Comparison of ENCODE assay signal across 20 mouse cellular contexts in genomic region chr7:99649585-99649984, GRCm38 (mm10). TPM values are rescaled to one million over a fixed set of nuclear protein-coding genes. Genes with fewer than 3 reads are reported as not detected.
"Had no signal": no experiment of that assay in that cellular context is flagged by ENCODE, and none has a peak within 500 bp of the region (broad histone marks: within the 10 kb centered on the region; RNA-seq: fewer than 3 reads in every experiment).

No protein-coding gene starts in this region.

- DNase-seq: kidney, adult 11 months; kidney, adult 8-10 months; kidney, postnatal 10 days; kidney, postnatal 36 days; layer of hippocampus, postnatal 36 days; liver, postnatal 0 days; lung, embryonic 14.5 days; right cerebral cortex, postnatal 25 days; spleen, adult 18-20 months; thymus, adult 18-20 months; thymus, postnatal 14 days; thymus, postnatal 4 days had no signal

- H3K9me3 ChIP-seq: intestine, embryonic 15.5 days; kidney, embryonic 15.5 days had no signal

- H3K36me3 ChIP-seq: intestine, embryonic 15.5 days; kidney, embryonic 15.5 days had no signal

- H3K4me3 ChIP-seq: intestine, embryonic 15.5 days; kidney, embryonic 15.5 days; left cerebral cortex, adult 2 months; myocyte had no signal

- ATAC-seq: intestine, embryonic 15.5 days; liver, postnatal 0 days; lung, postnatal 0 days had no signal

- H3K4me1 ChIP-seq: intestine, embryonic 15.5 days; kidney, embryonic 15.5 days had no signal

- H3K4me2 ChIP-seq: intestine, embryonic 15.5 days; kidney, embryonic 15.5 days; lung, embryonic 14.5 days had no signal

- H3K27me3 ChIP-seq: intestine, embryonic 15.5 days; kidney, embryonic 15.5 days had no signal

- H3K9ac ChIP-seq: intestine, embryonic 15.5 days; kidney, embryonic 15.5 days; liver, embryonic 14.5 days; liver, postnatal 0 days; lung, embryonic 14.5 days had no signal

- H3K27ac ChIP-seq: intestine, embryonic 15.5 days; kidney, embryonic 15.5 days; left cerebral cortex, adult 2 months; liver, embryonic 14.5 days; macrophage had no signal

RNA-seq across cellular contexts. Expression of gene Tpbgl, which starts 22.7 kb away (rescaled TPM):
- total RNA-seq: monocyte, adult 5-6 weeks had no signal
- polyA plus RNA-seq: myocyte had no signal
